Mouse (Mus musculus) CD8-positive naive resting alpha-beta T cell, adult 57 days (primary cell): ENCODE results near the gene Otud4. TPM values are rescaled to one million over a fixed set of nuclear protein-coding genes. Genes with fewer than 3 reads are reported as not detected.

Experiments used
- total RNA-seq: library from RNA; stranded (reverse); gene quantifications from one replicate; pipeline ENCODE4 v1.2.4, GENCODE M21; 2023

The Otud4 gene
- 69.0 TPM for total RNA-seq

DNA sequence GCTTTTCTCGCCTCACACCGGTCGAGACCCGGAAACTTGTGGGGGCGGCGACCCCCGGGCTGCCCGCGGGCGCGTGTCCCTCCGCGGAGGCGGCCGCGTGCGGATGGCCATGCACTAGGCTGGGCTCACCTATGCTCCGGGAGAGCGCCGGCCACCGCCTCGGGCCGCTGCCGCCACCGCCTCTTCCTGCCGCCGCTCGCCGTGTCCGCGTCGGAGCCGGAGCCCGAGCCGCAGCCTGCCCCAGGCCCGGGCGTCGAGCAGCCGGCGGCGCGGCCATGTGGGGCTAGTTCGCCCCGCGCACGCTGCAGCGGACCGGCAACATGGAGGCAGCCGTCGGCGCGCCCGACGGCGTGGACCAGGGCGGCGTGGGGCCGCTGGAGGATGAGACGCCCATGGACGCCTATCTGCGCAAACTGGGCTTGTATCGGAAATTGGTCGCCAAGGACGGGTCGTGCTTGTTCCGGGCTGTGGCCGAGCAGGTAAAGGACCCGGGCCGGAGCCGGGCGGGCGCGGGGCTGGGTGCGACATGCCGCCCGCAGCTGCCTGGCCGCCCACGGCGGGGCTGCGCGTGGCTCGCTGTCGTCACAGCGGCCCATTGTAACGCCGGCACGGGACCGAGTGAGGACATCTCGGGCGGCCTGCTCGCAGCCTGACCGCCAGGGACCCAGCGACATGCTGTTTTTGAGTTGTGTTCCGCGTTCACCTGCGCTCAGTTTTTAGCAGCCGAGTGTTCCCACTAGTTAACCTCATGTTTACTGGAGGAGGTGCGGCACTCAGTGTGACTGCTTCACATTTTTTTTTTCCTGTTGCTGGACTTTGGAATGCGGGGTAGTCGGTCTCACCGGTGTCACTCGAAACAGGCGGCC lies at the start of gene Otud4:
Gene Otud4 (plus strand): TSS at position 33 of the 866 bp plus-strand sequence.

GRCm38 (mm10) chr8:79711064-79711961 lies 71.9 kb downstream of the Otud4 start, which contains the start of the genes Abce1 and Anapc10:
Gene Abce1 (minus strand): TSS chr8:79711740.
Gene Anapc10 (plus strand): TSS chr8:79711820.

Other genes with a start within 250 kb of the Otud4 start
- 18.4 TPM for gene Smad1, start 240.1 kb upstream of the Otud4 start, total RNA-seq
- gene Abce1, start 72.1 kb downstream of the Otud4 start, total RNA-seq, result 75.0 TPM
- 8.0 TPM for gene Anapc10, start 72.2 kb downstream of the Otud4 start, total RNA-seq